Mouse (Mus musculus) ES-Bruce4 (cell line): ENCODE data around the gene Snx1. TPM values are rescaled to one million over a fixed set of nuclear protein-coding genes. Genes with fewer than 3 reads are reported as not detected.

ENCODE experiments used
- H3K27ac ChIP-seq: 2 replicates; pipeline ENCODE4 v1.5.1; 2012; ENCODE audit warnings: low read length, inconsistent platforms; ENCODE audit not compliant: insufficient read depth
- H3K27me3 ChIP-seq: 2 replicates; pipeline ENCODE4 v1.6.1; 2012; ENCODE audit warnings: mild to moderate bottlenecking, low read length, inconsistent platforms; ENCODE audit not compliant: control insufficient read depth, poor library complexity, insufficient read depth, severe bottlenecking
- H3K36me3 ChIP-seq: 2 replicates; pipeline ENCODE4 v1.6.1; 2012; ENCODE audit warnings: inconsistent platforms, mild to moderate bottlenecking, low read length, moderate library complexity; ENCODE audit not compliant: control insufficient read depth, poor library complexity, insufficient read depth, severe bottlenecking
- H3K4me1 ChIP-seq: one replicate; pipeline ENCODE4 v1.8.1; 2011; ENCODE audit warnings: low read length; ENCODE audit not compliant: control insufficient read depth, insufficient read depth
- H3K4me3 ChIP-seq: 2 replicates; pipeline ENCODE4 v1.5.1; 2011; ENCODE audit warnings: low read depth, mild to moderate bottlenecking, low read length
- H3K9ac ChIP-seq: 2 replicates; pipeline ENCODE4 v1.6.1; 2012; ENCODE audit warnings: low read depth, mild to moderate bottlenecking, inconsistent platforms; ENCODE audit not compliant: poor library complexity, severe bottlenecking
- H3K9me3 ChIP-seq: replicated peaks from 2 replicates; pipeline ENCODE4 v1.6.1; 2012; ENCODE audit warnings: mild to moderate bottlenecking, low read length, inconsistent platforms; ENCODE audit not compliant: control insufficient read depth, poor library complexity, insufficient read depth, severe bottlenecking
- CTCF ChIP-seq: IDR thresholded peaks from one replicate; pipeline ENCODE4 v1.8.1; 2011; ENCODE audit warnings: low read depth, low read length
- EP300 ChIP-seq: IDR thresholded peaks from 2 replicates; pipeline ENCODE4 v1.6.1; 2011; ENCODE audit warnings: low read depth, low read length; ENCODE audit not compliant: insufficient read depth
- POLR2A ChIP-seq: IDR thresholded peaks from one replicate; pipeline ENCODE4 v1.8.1; 2011; ENCODE audit warnings: low read length; ENCODE audit not compliant: insufficient read depth
- polyA plus RNA-seq: library from polyadenylated mRNA; stranded (reverse); fragments of >200 nt; gene quantifications from 2 replicates; pipeline ENCODE4 v1.2.4, GENCODE M21; 2011; ENCODE audit warnings: low read depth; ENCODE audit not compliant: missing spikeins, insufficient read depth, insufficient read length

Snx1 gene
- polyA plus RNA-seq, 1 experiment: 34.7 TPM

DNA sequence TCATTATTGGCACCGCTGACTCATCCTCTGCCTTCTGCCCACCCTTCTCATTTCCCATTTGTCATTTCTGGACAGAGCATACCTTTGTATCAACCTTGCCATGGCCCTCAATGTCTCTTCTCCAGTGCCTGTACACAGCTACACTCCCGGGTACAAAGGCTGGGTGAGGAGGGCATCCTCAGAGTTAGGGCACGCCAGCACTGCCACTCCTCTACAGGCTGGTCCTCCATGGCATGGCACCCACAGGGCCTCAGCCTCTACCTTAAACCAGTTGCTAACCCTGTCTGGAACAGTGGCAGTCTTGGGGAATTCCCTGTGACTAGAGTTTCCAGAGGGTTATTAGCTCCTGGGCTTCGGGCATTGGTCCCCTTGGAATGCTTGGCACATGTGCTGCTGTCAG, 87.8 kb downstream of the Snx1 start:
- Histone ChIP-seq H3K27me3 (no peaks in the 10 kb centered on the region), H3K4me3 (no peak overlapping the region), H3K9ac (no peak overlapping the region), H3K9me3 (no peaks in the 10 kb centered on the region), H3K27ac (no peak overlapping the region), H3K36me3 (peaks cover 10% of the 10 kb centered on the region), H3K4me1 (no peaks in the 10 kb centered on the region)
- no peak for TF ChIP-seq CTCF
- no peak for TF ChIP-seq POLR2A
- TF ChIP-seq EP300: no peak

Other genes with a start within 250 kb of the Snx1 start
- gene Pclaf, start 236.3 kb downstream of the Snx1 start, polyA plus RNA-seq: 73.7 and 76.4 TPM in 2 replicates
- 31.0 and 37.4 TPM in 2 replicates for gene Trip4, start 217.8 kb downstream of the Snx1 start, polyA plus RNA-seq
- gene Csnk1g1, start 217.7 kb downstream of the Snx1 start, polyA plus RNA-seq: 56.1 and 69.5 TPM in 2 replicates
- 287 and 289 TPM in 2 replicates for gene Ppib, start 66.4 kb downstream of the Snx1 start, polyA plus RNA-seq
- gene Snx22, start 56.9 kb downstream of the Snx1 start, polyA plus RNA-seq: 0.38 and 0.39 TPM in 2 replicates
- 30.0 and 37.4 TPM in 2 replicates for gene Ciao2a, start within 50 bp of the Snx1 start, polyA plus RNA-seq
- gene Dapk2, start 31.6 kb upstream of the Snx1 start, polyA plus RNA-seq: 0.45 and 0.59 TPM in 2 replicates
- 39.9 and 47.2 TPM in 2 replicates for gene Herc1, start 223.9 kb upstream of the Snx1 start, polyA plus RNA-seq